Mouse (Mus musculus): ENCODE measurements around the gene Cbr4.

DNA sequence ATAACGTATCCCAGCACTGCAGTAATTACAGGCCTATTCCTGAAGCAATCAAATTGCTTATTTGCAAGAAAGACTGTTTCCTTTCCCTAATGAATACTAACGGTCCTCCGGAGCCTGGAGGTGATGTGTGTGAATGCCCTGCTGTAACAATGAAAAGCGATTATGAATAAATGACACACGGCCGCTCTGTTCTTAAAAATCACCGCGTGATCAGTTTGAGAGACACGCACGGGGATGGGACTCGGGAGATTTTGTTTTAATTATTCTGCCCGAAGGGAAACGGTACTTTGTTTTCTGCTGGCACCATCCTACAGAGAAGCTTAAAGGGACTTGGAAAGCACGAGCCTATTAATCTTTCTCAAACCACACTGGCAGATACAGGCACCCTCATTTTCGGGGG lies 41.2 kb upstream of the Cbr4 start:
- TF ChIP-seq POLR2A (IDR thresholded peaks at IDR 0.05; ENCODE audit: borderline replicate concordance, extremely low read depth, insufficient read depth, insufficient read length, poor library complexity, severe bottlenecking), result no peak
- TF ChIP-seq CTCF (IDR thresholded peaks at IDR 0.05; ENCODE audit: borderline replicate concordance, extremely low read depth, insufficient read depth, insufficient read length), result no peak
